Mouse (Mus musculus): ENCODE measurements around the gene Sox5. TPM values are rescaled to one million over a fixed set of nuclear protein-coding genes. Genes with fewer than 3 reads are reported as not detected.

The Sox5 gene
- total RNA-seq, 2 experiments from 2014 or later, result 0.10 TPM; not detected in 1

- ATAC-seq (replicated peaks; ENCODE audit: poor library complexity), result no peak
Observed at GRCm38 (mm10) chr6:144723024-144723423, 58.8 kb downstream of the Sox5 start.

GRCm38 (mm10) chr6:144720846-144721245 is 60.9 kb downstream of the Sox5 start:
- no peak for ATAC-seq (replicated peaks; ENCODE audit: poor library complexity)

- ATAC-seq (replicated peaks; ENCODE audit: poor library complexity), result peak; percentile 71
Observed at GRCm38 (mm10) chr6:144716376-144716775, 65.4 kb downstream of the Sox5 start.

DNA sequence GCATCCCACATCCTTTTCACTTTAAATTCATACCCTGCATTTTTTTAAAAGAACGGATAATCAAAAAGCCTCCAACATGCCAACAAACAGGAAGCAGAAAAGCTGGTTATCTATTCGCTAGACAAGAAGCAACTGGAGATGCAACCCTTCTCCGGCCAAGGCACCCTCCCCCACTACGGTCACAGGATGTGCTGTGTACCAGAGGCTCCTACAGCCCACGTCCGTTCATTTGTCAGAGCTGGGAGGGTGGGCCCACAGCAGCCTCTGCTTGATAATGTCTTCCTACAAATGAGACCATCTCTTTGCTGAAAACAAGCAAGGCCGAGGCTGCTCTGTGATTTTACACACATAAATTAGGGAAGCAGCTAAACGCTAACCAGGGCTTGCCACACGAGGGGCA is 69.9 kb downstream of the Sox5 start:
- ATAC-seq (replicated peaks; ENCODE audit: poor library complexity), result peak; percentile 58

DNA sequence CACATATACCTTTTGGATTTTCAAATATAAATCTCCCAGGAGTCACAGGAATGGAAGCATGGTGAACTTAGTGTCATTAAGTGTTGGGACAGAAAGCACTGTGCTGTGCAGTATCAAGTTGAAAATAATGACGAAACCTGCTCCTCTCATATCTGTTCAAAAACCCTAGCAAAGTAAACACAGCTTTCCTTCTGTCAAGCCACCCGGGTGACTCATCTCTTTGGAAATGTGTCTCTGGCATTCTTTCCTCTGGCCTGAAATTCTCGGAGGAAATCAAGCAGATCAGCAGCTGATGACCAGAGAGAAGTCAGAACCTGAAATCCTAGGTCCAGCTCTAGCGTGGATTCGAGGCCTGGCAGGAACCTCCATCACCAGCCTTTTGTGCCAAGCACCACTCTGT is 71.0 kb downstream of the Sox5 start:
- no peak for ATAC-seq (replicated peaks; ENCODE audit: poor library complexity)

GRCm38 (mm10) chr6:144709614-144710180 is 72.1 kb downstream of the Sox5 start:
- ATAC-seq (replicated peaks; ENCODE audit: poor library complexity), result no peak

DNA sequence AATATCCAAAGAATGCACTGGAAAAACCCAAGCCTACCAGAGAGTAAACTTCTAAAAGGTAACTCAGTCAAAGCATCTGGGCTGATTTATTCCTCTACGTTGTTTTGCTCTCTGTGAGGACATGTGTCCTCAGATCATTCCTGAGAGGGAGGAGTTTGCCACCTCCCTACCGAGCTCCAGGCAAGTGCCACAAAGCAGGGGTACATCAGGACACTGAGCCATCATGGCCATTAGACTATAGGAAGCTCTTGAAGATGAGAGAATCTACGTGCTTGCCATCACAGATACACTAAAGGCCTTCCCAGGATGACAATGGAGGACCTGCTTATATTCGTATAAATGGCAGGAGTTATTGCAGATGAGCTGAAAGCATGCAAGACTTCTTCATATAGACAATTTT is 73.4 kb downstream of the Sox5 start:
- ATAC-seq (replicated peaks; ENCODE audit: poor library complexity), result no peak

- ATAC-seq (replicated peaks; ENCODE audit: poor library complexity), result no peak
Observed at GRCm38 (mm10) chr6:144707976-144708375, 73.8 kb downstream of the Sox5 start.

DNA sequence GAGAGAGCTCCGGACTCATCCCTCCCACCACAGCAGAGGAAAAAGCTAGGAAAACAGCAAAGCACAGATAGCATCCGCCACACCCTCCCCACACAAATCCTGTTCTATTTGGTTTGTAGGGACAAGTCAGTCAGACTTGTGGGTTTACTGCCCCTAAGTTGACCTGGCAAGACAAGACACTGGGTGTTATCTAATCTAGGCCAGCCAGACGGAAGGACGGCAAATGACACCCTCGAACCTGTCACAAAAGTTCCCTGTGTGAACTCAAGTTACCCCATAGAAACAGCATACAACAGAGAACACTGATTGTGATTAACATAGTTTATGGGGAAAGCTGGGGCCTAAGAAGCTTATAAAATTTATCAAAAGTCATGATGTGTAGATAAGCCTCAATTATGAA is 76.8 kb downstream of the Sox5 start:
- peak; percentile 81 for ATAC-seq (replicated peaks; ENCODE audit: poor library complexity)

DNA sequence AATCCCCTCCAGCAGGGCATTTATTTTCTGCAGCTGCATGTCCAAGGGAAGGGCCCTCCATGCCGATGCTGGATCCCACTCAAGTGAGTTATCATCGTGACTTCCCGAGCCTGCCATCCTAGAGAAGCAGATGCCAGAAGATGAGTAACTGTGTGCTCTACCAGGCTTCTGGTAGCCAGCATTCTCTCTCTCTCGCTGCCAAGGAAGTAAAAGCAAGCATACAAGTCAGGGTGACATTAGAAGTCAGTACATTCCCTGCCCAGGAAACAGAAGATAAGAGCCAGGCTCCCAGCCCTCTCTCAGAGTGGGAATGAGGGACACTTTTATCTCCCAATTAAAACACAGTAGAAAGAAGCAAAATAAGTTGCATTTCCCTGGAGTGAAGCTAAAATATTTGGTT is 86.1 kb downstream of the Sox5 start:
- no peak for ATAC-seq (replicated peaks; ENCODE audit: poor library complexity)

- peak; percentile 97 for ATAC-seq (replicated peaks; ENCODE audit: poor library complexity)
Observed at GRCm38 (mm10) chr6:144693211-144693899, 88.4 kb downstream of the Sox5 start.

- no peak for ATAC-seq (replicated peaks; ENCODE audit: poor library complexity)
Observed at GRCm38 (mm10) chr6:144691298-144692041, 90.3 kb downstream of the Sox5 start.

DNA sequence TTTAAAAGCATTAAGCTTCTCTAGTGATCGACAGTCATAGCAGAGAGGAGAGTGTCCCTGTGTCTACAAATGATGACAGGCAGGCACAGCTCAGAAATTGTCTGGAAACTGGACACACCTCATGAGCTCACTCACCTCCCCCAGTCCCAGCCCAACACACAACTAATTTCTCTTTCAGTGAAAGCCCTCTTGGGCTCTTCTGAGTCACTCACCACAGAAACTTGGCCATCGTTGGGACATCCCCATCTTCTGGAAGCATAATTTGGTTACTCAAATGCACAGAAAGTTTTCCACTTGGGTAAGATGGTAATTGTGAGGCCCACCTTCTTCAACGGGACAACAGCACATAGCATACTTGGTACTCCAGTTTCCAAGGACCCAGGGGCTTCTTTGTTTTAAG is 92.7 kb downstream of the Sox5 start:
- ATAC-seq (replicated peaks; ENCODE audit: poor library complexity), result no peak

- no peak for ATAC-seq (replicated peaks; ENCODE audit: poor library complexity)
Observed at GRCm38 (mm10) chr6:144687681-144688080, 94.1 kb downstream of the Sox5 start.

DNA sequence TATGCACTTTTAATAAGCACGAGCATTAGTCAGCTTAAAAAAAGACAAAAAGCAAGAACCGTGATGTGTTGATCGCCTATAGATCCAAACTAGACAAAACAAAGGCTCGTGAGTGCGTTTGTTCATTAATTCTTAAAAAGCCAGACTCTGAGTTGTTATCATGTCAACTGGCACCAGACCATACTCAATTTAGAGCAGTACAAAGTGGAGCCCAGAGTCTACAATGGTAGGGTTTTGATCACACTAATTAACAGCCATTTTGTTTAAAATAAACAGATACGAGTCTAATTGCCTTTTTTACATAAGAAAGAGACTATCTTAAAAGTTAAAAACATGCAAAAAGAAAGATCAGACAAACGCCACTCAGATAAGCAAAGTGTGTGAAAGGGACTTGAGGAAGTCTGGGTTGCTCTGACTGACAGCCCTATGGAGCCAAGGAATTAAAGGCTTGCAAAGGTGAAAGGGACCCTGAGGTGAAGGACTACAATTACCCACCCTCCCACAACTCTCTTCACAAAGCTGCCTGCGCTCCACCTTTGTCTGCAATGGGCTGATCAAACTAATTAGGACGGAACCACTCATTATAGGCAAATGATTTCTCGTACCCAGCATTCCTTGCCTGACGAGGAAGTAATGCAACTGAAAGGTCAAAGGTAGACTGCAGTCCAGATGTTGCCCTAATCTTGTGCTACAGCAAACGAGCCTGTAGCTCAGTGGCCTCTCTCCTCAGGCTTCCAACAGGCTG is 100.6 kb downstream of the Sox5 start:
- ATAC-seq (replicated peaks; ENCODE audit: poor library complexity), result 0 out of 2 replicates have a peak, but pooled peaks have one; percentile 8

GRCm38 (mm10) chr6:144677491-144678133 is 104.2 kb downstream of the Sox5 start:
- ATAC-seq (replicated peaks; ENCODE audit: poor library complexity), result peak; percentile 60

- ATAC-seq (replicated peaks; ENCODE audit: poor library complexity), result no peak
Observed at GRCm38 (mm10) chr6:144675111-144675510, 106.7 kb downstream of the Sox5 start.

GRCm38 (mm10) chr6:144673906-144674305 is 107.9 kb downstream of the Sox5 start:
- ATAC-seq (replicated peaks; ENCODE audit: poor library complexity), result no peak

DNA sequence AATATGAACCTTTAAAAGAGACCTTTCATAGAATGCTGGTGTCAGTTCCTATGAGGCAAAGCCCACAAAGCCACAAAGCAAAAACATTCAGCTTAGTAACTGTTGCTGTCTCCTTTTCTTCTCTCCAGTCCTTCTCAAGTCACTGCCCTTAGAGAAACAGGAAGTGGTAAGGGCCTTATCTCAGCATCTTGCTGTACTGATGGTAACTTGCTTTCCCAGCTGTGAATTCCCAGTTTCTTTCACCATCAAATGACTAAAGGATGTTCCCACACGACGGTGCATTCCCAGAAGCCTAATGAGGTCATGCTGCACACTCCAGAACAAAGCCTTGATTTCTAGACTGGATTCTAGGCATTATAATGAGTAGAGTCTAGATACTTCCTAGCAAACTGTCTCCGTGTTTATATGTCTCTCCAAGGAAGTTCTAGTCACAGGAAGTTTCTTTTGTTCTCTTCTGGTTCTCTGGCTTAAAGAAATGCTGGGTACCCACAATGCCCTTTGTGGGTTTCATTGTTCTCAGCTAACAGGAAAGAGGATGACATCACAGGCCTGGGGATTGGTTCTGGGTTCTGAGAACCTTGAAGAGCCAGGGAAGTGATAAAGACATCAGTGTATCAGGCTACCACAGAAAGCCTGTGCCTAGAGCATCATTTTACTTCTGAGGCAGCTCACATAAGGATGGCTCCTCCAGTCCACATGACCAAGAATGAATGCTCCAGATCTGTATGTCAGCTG is 111.2 kb downstream of the Sox5 start:
- ATAC-seq (replicated peaks; ENCODE audit: poor library complexity), result peak; percentile 84

- ATAC-seq (replicated peaks; ENCODE audit: poor library complexity), result no peak
Observed at GRCm38 (mm10) chr6:144666617-144667016, 115.2 kb downstream of the Sox5 start.
